Mouse (Mus musculus) testis, adult 2 months (tissue): ENCODE measurements around the gene Gadl1.
A peak's percentile ranks its signal among the peaks of the same experiment; 100 is the strongest.

Source experiments
- CTCF ChIP-seq: fragments of 200-500 bp; IDR thresholded peaks from 2 replicates; pipeline ENCODE4 v1.5.1; 2012; ENCODE audit warnings: low read depth, mild to moderate bottlenecking, inconsistent platforms, low read length, moderate library complexity; ENCODE audit not compliant: control insufficient read depth, insufficient read depth, insufficient replicate concordance
- POLR2A ChIP-seq: fragments of 200-500 bp; IDR thresholded peaks from 2 replicates; pipeline ENCODE4 v1.6.1; 2012; ENCODE audit warnings: low read depth, mild to moderate bottlenecking, inconsistent platforms, low read length, moderate library complexity; ENCODE audit not compliant: control insufficient read depth

GRCm38 (mm10) chr9:116041787-116042186 lies 132.5 kb downstream of the Gadl1 start:
- TF ChIP-seq POLR2A (no peak), CTCF (peak; percentile 70; the same call in 1 of the 2 replicates)
